Comparison of ENCODE assay signal across 15 mouse cellular contexts in genomic region chr6:16314305-16315010, GRCm38 (mm10).
"Had no signal": no experiment of that assay in that cellular context is flagged by ENCODE, and none has a peak within 500 bp of the region (broad histone marks: within the 10 kb centered on the region; RNA-seq: fewer than 3 reads in every experiment).

No protein-coding gene starts in this region.

- H3K4me2 ChIP-seq: limb, embryonic 13.5 days; liver, embryonic 11.5 days; liver, embryonic 15.5 days; midbrain, embryonic 15.5 days; neural tube, embryonic 13.5 days had no signal

- DNase-seq: kidney, adult 8-10 months; kidney, postnatal 25 days; layer of hippocampus, adult 9-11 months; layer of hippocampus, postnatal 36 days; lung, adult 2 months; lung, postnatal 10 days; right cerebral cortex, adult 18-20 months; right cerebral cortex, postnatal 25 days; thymus, postnatal 4 days had no signal

- H3K27ac ChIP-seq: limb, embryonic 13.5 days; liver, embryonic 15.5 days; macrophage; midbrain, embryonic 15.5 days; neural tube, embryonic 13.5 days had no signal

- H3K4me1 ChIP-seq: liver, embryonic 15.5 days had no signal

- H3K27me3 ChIP-seq: limb, embryonic 13.5 days; midbrain, embryonic 15.5 days; neural tube, embryonic 13.5 days had no signal

- H3K9ac ChIP-seq: limb, embryonic 13.5 days; liver, embryonic 15.5 days; midbrain, embryonic 15.5 days; neural tube, embryonic 13.5 days had no signal

- H3K9me3 ChIP-seq: limb, embryonic 13.5 days; liver, embryonic 15.5 days; midbrain, embryonic 15.5 days; neural tube, embryonic 13.5 days had no signal

- H3K36me3 ChIP-seq: limb, embryonic 13.5 days; liver, embryonic 15.5 days; midbrain, embryonic 15.5 days; neural tube, embryonic 13.5 days had no signal

- H3K4me3 ChIP-seq: limb, embryonic 13.5 days; liver, embryonic 15.5 days; midbrain, embryonic 15.5 days; neural tube, embryonic 13.5 days had no signal

- ATAC-seq: midbrain, embryonic 15.5 days had no signal
